Mouse (Mus musculus): ENCODE results near the gene Kctd3.

DNA sequence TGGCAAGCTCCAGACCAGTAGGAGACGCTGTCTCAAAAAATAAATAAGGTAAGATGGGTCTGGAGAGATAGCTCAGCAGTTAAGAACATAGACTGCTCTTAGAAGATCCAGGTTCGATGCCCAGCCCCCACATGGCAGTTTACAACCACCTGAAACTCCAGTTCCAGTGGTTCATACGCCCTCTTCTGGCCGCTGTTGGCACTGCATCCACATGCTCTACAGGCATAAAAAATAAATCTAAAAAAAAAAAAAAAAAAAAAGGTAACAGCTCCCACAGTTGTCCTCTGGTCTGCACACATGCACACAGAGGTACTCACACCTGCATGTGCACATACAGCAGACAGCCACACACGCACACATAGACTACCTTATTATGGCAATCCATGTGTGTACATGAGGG is 59.8 kb downstream of the Kctd3 start:
- TF ChIP-seq POLR2A (IDR thresholded peaks at IDR 0.05; ENCODE audit: low read depth, low read length), result no peak
- peak; percentile 12; the same call in 1 of the 2 replicates for TF ChIP-seq CTCF (IDR thresholded peaks at IDR 0.05; ENCODE audit: extremely low read depth, insufficient read depth, insufficient read length, insufficient replicate concordance)
